Mouse (Mus musculus): Measurements from ENCODE around the gene Duxbl3.

- TF ChIP-seq POLR2A (IDR thresholded peaks at IDR 0.05; ENCODE audit: borderline replicate concordance, insufficient read depth, low read length): no peak
- no peak for TF ChIP-seq CTCF (IDR thresholded peaks at IDR 0.05; ENCODE audit: borderline replicate concordance, insufficient read depth, low read depth, low read length)
These were observed 36.1 kb downstream of the Duxbl3 start for GRCm38 (mm10) chr14:26293859-26294258.

Data from cerebellum, adult 2 months (tissue).